Mouse (Mus musculus) liver, postnatal 0 days (tissue): ENCODE data around the gene Nfib. TPM values are rescaled to one million over a fixed set of nuclear protein-coding genes. Genes with fewer than 3 reads are reported as not detected.

Source experiments
- ATAC-seq: fragments of 200-750 bp; cut with Nextera tagmentation; 2 replicates; pipeline ENCODE4 v1.8.0; 2017; ENCODE audit warnings: mild to moderate bottlenecking, moderate library complexity
- DNase-seq: peaks from one replicate; pipeline ENCODE4 v3.0.0-alpha.2; 2016
- H3K27ac ChIP-seq: fragments of 300-500 bp; sonication (generic); 2 replicates; pipeline ENCODE4 v1.5.1; 2014; ENCODE audit warnings: antibody characterized with exemption, moderate library complexity, mild to moderate bottlenecking, low read depth
- H3K27me3 ChIP-seq: fragments of 300-500 bp; sonication (generic); 2 replicates; pipeline ENCODE4 v1.6.1; 2014; ENCODE audit warnings: low read length, control low read depth, mixed read lengths; ENCODE audit not compliant: insufficient read depth
- H3K36me3 ChIP-seq: fragments of 300-500 bp; sonication (generic); replicated peaks from 2 replicates; pipeline ENCODE4 v1.6.1; 2014; ENCODE audit warnings: mild to moderate bottlenecking, control low read depth, low read length, moderate library complexity, mixed read lengths; ENCODE audit not compliant: insufficient read depth
- H3K4me1 ChIP-seq: fragments of 300-500 bp; sonication (generic); 2 replicates; pipeline ENCODE4 v1.6.1; 2014; ENCODE audit warnings: antibody characterized with exemption, mild to moderate bottlenecking, control low read depth; ENCODE audit not compliant: insufficient read depth
- H3K4me2 ChIP-seq: fragments of 300-500 bp; sonication (generic); 2 replicates; pipeline ENCODE4 v1.6.1; 2014; ENCODE audit warnings: low read depth, mild to moderate bottlenecking, low read length, moderate library complexity, mixed read lengths
- H3K4me3 ChIP-seq: fragments of 300-500 bp; sonication (generic); 2 replicates; pipeline ENCODE4 v1.5.1; 2014; ENCODE audit warnings: low read depth, low read length
- H3K9ac ChIP-seq: fragments of 300-500 bp; sonication (generic); replicated peaks from 2 replicates; pipeline ENCODE4 v1.6.1; 2014; ENCODE audit warnings: mild to moderate bottlenecking, moderate library complexity
- H3K9me3 ChIP-seq: fragments of 300-500 bp; sonication (generic); 2 replicates; pipeline ENCODE4 v1.6.1; 2016; ENCODE audit warnings: mild to moderate bottlenecking, control low read depth, low read length, mixed read lengths
- CTCF ChIP-seq: sonication (generic); IDR thresholded peaks from 2 replicates; pipeline ENCODE4 v1.5.1; 2016; ENCODE audit warnings: antibody characterized with exemption, low read depth
- EP300 ChIP-seq: IDR thresholded peaks from 2 replicates; pipeline ENCODE4 v1.6.1; 2016; ENCODE audit warnings: antibody characterized with exemption, low read depth, mild to moderate bottlenecking
- WGBS: fragments of 180-500 bp; shearing (Covaris S2); extraction: QIAGEN DNeasy Blood & Tissue Kit; methylation state at CpG from one replicate; pipeline ENCODE4 v1.1.7; 2014; ENCODE audit not compliant: insufficient replicate concordance; 5-methylcytosine and 5-hydroxymethylcytosine counted together
- polyA plus RNA-seq: library from polyadenylated mRNA; unstranded; fragments of >200 nt; fragmentation: Nextera tagmentation; extraction: Ambion mirVana; gene quantifications from 2 replicates; pipeline ENCODE4 v1.2.1, GENCODE M21; 2015

Nfib gene
- polyA plus RNA-seq, 1 experiment from 2014 or later = 8.3 TPM

DNA sequence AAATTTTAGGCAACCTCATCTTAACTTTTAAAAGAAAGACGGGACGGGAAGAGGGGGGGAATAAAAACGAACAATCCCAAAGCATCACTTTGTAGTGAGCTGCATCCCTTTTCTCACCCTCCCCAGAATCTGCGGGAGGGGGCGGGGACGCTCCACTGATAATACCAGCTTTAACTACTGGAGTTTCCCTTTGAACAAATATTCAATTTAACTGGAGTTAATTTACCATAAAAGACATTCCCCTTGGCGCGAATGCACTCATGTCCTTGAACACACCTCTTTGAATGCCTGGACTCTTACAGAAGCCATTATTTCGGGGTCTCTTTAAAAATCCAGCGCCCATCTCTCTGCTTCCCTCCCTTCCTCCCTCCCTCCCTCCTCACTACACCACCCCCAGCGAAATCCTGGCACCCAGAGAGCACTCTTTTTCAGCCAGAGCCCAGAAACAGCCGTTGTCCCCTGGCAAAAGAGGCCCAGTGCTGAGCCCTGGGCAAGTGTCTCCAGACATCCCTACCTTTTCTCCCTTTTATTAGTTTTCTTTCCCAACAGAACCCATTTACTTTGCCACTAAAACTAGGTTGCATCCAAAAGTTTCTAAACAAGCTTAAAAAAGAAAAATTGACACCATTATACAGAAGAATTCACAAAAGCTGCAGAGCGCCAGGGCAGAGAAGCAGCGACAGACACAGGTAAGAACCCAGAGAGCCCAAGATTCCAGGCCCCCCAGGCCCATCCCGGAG is 197.8 kb downstream of the Nfib start:
- peaks cover 42% of the 10 kb centered on the region for H3K27me3 ChIP-seq
- WGBS = 12% methylated on average over 15 of the region's 15 CpGs
- TF ChIP-seq EP300 (no peak), CTCF (no peak)
- no peaks in the 10 kb centered on the region for H3K36me3 ChIP-seq
- H3K4me3 ChIP-seq = peak overlapping the region; percentile 71
- peak overlapping the region; percentile 75 for H3K4me2 ChIP-seq
- no peak for ATAC-seq
- peak overlapping the region; percentile 46 for H3K9ac ChIP-seq
- 0 out of 2 replicates have a peak, but pooled peaks cover 5% of the 10 kb centered on the region for H3K4me1 ChIP-seq
- peak; percentile 36 for DNase-seq
- peak overlapping the region; percentile 98 for H3K27ac ChIP-seq
- H3K9me3 ChIP-seq = no peaks in the 10 kb centered on the region

DNA sequence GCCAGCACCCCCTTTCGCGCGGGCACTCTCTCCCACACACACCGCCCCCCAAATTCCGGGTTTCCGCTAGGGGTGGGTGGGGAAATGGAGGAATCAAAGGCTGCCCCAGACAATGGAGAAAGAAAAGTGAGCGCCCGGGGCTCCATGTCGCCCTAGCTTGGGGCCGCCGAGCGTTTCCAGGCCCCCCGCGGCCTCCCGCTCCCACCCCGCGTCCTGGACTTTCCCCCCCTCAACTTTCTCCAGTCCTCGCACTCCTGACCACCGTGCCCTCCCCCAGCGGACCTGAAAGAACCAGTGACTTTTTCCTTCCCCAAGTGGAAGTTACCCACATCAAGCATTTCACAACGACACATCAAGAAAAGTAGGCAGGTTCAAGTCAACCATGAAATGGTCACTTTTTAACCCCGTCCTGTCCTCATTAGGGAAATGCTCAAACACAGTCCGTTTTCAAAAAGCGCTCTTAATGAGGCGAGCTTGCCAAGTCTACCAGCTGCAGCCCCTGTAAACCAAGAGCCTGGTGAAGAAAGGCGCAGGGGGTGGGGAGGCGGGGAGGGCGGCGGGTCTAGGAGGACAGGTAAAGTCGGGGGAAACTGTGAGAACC is 198.7 kb downstream of the Nfib start:
- H3K9me3 ChIP-seq = no peaks in the 10 kb centered on the region
- H3K4me2 ChIP-seq = peak overlapping the region; percentile 75
- peaks cover 44% of the 10 kb centered on the region for H3K27me3 ChIP-seq
- TF ChIP-seq EP300 = no peak
- no peak for TF ChIP-seq CTCF
- peak overlapping the region; percentile 83 for H3K9ac ChIP-seq
- ATAC-seq = peak; percentile 30
- WGBS = under 1% methylated on average over 25 of the region's 30 CpGs
- H3K4me3 ChIP-seq = peak overlapping the region; percentile 71
- no peaks in the 10 kb centered on the region for H3K36me3 ChIP-seq
- peak overlapping the region; percentile 98 for H3K27ac ChIP-seq
- no peaks in the 10 kb centered on the region for H3K4me1 ChIP-seq
- DNase-seq = peak; percentile 30

DNA sequence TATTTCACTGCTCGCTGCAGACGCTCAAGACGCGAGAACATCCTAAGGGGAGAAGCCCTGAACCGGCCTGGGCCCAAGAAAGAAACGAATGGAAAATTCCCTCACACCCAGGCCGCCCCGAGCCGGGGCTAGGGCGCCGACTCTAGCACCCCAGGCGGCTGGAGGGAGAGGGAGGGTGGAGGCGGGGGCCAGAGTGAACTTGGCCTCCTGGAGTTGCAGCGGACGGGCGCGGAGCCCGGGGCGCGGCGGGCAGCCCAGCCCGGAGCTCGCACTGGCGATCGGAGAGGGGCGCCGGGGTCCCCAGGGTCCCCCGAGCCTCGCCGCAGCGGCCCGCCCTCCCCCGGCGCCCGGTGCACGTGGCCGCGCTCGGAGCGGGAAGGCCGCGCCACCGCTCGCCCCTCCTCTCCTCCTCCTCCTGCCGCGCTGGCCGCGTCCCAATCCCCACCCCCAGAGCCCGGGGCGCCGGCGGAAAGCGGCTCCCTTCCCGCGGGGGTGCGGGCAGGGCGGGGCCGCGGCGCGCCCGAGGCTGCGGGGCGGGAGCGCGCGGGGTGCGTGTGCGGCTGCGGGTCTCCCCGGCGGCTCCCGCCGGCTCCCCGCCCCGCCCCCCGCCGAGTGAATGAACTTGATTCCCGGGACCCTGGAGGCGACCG is 199.3 kb downstream of the Nfib start:
- H3K36me3 ChIP-seq = no peaks in the 10 kb centered on the region
- ATAC-seq (peak; percentile 82), DNase-seq (peak; percentile 83)
- 2% methylated on average over 16 of the region's 81 CpGs for WGBS
- no peaks in the 10 kb centered on the region for H3K4me1 ChIP-seq
- peak overlapping the region; percentile 75 for H3K4me2 ChIP-seq
- peak overlapping the region; percentile 98 for H3K27ac ChIP-seq
- peak overlapping the region; percentile 83 for H3K9ac ChIP-seq
- TF ChIP-seq CTCF (no peak), EP300 (no peak)
- no peaks in the 10 kb centered on the region for H3K9me3 ChIP-seq
- peaks cover 40% of the 10 kb centered on the region for H3K27me3 ChIP-seq
- H3K4me3 ChIP-seq = peak overlapping the region; percentile 71

DNA sequence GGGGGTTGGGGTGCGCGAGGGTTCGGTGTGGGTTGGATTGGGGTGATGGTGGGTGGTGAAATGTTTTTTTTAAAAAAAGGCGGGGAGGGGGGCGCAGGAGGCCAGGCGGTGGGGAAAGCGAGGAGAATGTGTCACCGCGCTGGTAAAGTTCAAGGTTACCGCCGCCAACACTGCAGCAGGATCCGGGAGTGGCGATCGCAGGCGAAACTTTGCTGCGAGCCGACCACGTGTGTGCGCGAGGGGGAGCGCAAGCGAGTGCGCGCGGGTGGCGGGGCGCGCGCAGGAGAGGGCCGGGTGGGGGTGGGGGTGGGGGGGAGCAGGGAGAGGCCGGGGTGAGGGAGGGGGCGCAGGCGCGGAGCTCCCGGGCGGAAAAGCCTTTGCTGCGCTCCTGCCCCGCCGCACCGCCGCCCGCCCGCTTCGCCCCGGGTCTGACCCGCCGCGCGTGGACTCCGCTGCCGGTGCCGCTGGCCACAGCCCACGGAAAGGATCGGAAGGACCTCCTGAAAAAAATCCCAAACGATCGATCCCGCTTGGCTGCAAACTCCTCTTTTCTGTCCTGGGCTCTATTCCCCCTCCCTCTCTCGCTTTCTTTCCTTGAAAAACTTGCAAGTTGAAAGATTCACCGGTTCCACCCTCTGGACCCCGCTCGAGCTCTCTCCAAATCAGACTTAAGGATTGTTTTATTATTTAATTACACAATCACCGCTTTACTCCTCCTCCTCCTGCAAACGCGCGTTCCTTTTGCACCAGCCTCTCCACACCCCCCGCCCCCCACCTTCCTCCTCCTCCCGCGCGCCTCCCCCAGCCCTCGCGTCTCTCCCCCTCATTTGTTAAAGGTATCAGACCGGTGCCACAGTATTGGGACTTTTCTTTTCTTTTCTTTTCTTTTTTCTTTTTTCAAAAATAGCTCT is 200.2 kb downstream of the Nfib start:
- TF ChIP-seq EP300 = no peak
- TF ChIP-seq CTCF = no peak
- H3K4me1 ChIP-seq = no peaks in the 10 kb centered on the region
- peaks cover 31% of the 10 kb centered on the region for H3K27me3 ChIP-seq
- H3K27ac ChIP-seq = peak overlapping the region; percentile 98
- H3K4me3 ChIP-seq = peak overlapping the region; percentile 71
- H3K9me3 ChIP-seq = no peaks in the 10 kb centered on the region
- 2% methylated on average over 54 of the region's 72 CpGs for WGBS
- H3K36me3 ChIP-seq = no peaks in the 10 kb centered on the region
- peak overlapping the region; percentile 75 for H3K4me2 ChIP-seq
- DNase-seq (peak; percentile 72), ATAC-seq (peak; percentile 61)
- peak overlapping the region; percentile 83 for H3K9ac ChIP-seq

DNA sequence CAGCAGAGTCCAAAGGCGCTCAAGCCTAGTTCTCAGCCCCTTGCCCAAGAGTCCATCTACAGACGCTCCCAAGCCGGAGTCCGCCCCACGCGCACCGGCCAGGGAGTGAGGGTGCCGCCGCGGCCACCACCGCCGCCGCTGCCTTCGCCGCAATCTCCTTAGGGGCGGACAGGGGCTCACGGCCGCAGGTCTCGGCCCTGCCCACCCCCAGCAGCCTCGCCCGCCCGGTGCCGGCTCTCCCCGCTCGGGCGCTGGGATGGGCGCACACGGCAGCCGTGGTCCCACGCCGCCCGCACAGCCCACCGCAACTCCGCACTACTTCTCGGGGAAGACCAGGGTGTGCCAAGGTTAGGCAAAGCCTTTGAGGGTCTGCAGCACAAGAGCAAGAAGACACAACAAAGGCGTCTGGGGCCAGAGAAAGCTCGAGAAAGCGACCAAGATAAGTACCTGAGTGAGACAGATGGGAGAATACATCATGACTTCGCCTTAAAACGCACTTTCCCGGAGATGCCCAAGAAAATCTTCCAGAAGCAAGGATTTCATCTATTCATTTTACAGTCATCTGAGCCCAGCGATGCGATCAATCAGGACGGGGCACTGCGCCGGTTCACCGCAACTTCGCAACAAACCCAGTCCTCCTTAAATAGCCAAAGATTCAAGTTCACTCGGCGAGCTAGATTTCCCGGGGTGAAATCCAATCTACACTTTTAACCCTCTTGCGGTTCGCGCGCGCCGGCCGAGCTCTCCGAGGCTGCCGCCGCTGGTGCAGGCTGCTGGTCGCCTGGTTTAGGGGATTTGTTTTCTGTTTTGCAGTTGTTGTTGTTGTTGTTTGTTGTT is 201.0 kb downstream of the Nfib start:
- H3K4me2 ChIP-seq = peak overlapping the region; percentile 75
- H3K9ac ChIP-seq = peak overlapping the region; percentile 83
- H3K4me3 ChIP-seq = peak overlapping the region; percentile 71
- H3K27ac ChIP-seq = peak overlapping the region; percentile 98
- H3K36me3 ChIP-seq = no peaks in the 10 kb centered on the region
- H3K9me3 ChIP-seq = no peaks in the 10 kb centered on the region
- 0 out of 2 replicates have a peak, but pooled peaks cover 6% of the 10 kb centered on the region for H3K4me1 ChIP-seq
- H3K27me3 ChIP-seq = peaks cover 30% of the 10 kb centered on the region
- TF ChIP-seq CTCF (no peak), EP300 (no peak)
- WGBS = under 1% methylated on average over 58 of the region's 62 CpGs
- ATAC-seq = no peak
- peak; percentile 40 for DNase-seq
